Mouse (Mus musculus): ENCODE measurements around the gene Bmf.

Gene Bmf

DNA sequence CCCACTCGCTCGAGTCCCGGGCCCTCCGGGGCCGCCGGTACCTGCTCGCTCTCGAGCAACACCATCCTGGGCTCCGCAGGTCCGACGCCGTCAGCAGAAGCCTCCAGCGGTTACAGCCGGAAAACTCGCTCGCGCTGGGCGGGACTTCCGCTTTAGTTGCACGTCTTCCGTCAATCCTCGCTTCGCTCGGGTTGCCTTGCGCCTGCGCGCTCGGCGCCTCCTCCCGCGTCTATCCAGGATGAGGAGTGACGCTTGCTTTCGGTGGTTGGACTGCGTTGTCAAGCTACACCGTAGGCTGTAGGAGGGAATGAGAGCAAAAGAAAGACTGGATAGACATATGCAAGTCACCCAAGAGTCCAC lies 70.0 kb downstream of the Bmf start, which contains the start of gene Srp14:
Gene Srp14 (minus strand): TSS at position 162 of the 360 bp plus-strand sequence.
- DNase-seq (ENCODE audit: low spot score): peak; percentile 98

DNA sequence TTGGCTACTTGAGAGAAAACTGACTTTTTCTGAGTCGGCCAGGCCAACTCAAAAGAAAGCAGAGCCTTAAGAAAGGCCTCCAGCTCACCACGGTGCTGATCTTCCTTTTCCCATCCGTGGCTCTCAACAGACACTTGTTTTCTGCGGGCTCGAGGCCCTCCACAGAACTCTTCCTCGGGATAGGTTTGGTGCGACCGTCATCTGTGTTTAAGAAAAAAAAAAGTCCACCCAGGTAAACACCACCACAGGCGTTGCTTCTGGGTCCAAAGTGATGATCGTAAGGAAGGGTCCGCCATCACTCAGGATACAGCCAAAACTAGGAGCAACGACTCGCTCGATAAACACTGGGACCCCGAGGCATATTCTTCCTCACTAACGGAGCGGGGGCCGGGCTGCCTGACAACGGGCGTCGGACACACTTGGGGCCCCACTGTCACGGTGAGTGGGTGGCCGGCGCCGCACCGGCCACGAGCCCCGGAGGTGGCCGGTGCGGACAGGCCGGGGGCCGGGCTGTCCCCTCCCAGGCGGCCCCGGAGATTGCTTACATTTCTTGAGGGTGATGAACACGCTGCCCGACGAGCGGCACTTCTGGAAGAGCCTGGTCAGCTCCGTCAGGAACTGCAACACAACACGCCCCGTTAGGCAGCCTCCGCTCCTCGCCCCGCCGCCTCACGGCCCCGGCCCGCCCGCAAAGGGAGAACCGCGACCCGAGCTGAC lies 70.5 kb downstream of the Bmf start:
- no peak for DNase-seq (ENCODE audit: low spot score)

Data from embryo, embryonic 10 days (tissue).